Mouse (Mus musculus): ENCODE measurements around the gene 1110002E22Rik. TPM values are rescaled to one million over a fixed set of nuclear protein-coding genes. Genes with fewer than 3 reads are reported as not detected.

Gene 1110002E22Rik
- polyA plus RNA-seq, 1 experiment from 2014 or later, result 0.01 TPM

DNA sequence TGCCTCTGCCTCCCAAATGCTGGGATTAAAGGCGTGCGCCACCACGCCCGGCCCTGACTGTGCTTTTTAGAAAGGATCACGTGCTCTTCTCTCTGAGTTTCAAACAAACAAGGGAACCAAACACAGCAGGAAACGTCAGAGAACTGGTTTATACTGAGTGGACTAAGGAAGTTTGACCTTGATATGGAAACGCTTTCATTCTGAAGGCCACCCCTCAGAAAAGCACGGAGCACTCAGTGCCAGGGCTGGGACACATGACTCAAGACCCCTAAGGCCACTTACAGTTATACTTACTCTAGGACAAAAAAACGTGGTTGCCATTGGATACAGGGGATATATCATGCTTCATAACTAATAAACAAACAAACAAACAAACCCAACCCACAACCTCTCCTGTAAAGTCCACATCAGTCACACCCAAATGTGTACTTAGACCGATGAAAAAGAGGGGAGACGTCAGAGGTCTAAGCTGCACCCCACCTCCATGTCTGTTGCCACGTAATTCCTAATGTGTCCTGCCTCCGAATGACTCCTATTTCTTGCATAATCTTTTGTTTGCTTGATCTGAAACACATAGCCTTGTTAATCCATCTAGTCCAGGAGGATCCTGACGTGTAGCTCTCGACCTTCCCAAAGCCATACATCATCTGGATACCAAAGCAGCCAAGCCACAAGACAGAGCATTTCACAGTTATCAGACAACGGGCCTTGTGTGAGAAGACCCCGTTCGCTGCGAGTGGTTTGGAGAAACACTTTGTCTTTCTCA is 31.6 kb downstream of the 1110002E22Rik start:
- TF ChIP-seq CTCF (IDR thresholded peaks at IDR 0.05; ENCODE audit: low read depth), result no peak
- TF ChIP-seq EP300 (IDR thresholded peaks at IDR 0.05; ENCODE audit: low read depth), result no peak
- Histone ChIP-seq H3K4me1 (ENCODE audit: insufficient read depth) (no peaks in the 10 kb centered on the region), H3K4me3 (ENCODE audit: low read depth, low read length) (no peak overlapping the region), H3K27me3 (ENCODE audit: insufficient read depth, low read length) (no peaks in the 10 kb centered on the region), H3K36me3 (replicated peaks; ENCODE audit: insufficient read depth, low read length) (peaks cover 7% of the 10 kb centered on the region; the same call in 1 of the 2 replicates), H3K9me3 (ENCODE audit: low read length) (no peaks in the 10 kb centered on the region), H3K9ac (replicated peaks) (no peak overlapping the region), H3K27ac (ENCODE audit: low read depth) (no peak overlapping the region), H3K4me2 (ENCODE audit: low read depth, low read length) (no peak overlapping the region)
- 72% methylated on average over 19 of the region's 19 CpGs for WGBS (ENCODE audit: insufficient replicate concordance)
- peak; percentile 62 for ATAC-seq
- no peak for DNase-seq

DNA sequence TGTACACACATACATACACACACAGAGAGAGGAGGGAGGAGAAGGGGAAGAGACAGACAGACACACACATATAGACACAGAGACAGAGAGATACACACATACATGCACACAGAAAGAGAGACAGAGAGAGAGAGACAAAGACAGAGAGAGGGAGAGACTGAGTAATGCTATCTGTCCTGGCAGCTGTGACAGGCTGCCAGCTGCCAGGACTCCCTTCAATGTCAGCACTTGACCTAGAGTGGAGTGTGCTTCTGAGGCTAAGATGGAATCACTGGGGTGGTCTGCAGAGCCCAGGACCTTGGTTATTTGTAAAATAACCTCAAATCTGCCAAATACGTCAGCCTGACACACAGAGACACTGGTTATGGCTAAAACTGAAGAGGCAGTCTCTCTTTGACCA is 32.9 kb downstream of the 1110002E22Rik start:
- DNase-seq, result no peak
- TF ChIP-seq CTCF (IDR thresholded peaks at IDR 0.05; ENCODE audit: low read depth), result no peak
- TF ChIP-seq EP300 (IDR thresholded peaks at IDR 0.05; ENCODE audit: low read depth), result no peak

DNA sequence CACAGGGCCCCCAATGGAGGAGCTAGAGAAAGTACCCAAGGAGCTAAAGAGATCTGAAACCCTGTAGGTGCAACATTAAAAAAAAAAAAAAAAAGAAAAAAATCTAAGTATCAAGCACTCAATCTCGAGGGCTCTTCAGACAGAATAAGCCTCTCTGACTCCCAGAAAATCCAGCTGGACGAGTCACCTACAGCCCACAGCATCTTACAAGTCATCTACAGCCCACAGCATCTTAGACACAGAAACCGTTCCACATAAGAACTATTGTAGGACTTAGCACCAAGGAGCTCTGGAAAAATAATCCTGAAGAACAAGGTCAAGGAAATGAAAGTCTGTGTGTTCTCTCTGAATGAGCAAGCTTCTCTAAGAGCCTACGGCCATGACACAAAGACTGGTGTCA is 37.1 kb downstream of the 1110002E22Rik start:
- ATAC-seq, result no peak
- no peaks in the 10 kb centered on the region for H3K27me3 ChIP-seq (ENCODE audit: insufficient read depth, low read length)
- no peak for TF ChIP-seq EP300 (IDR thresholded peaks at IDR 0.05; ENCODE audit: low read depth)
- TF ChIP-seq CTCF (IDR thresholded peaks at IDR 0.05; ENCODE audit: low read depth), result no peak
- H3K9me3 ChIP-seq (ENCODE audit: low read length), result no peaks in the 10 kb centered on the region
- H3K4me3 ChIP-seq (ENCODE audit: low read depth, low read length), result no peak overlapping the region
- H3K4me1 ChIP-seq (ENCODE audit: insufficient read depth), result no peaks in the 10 kb centered on the region
- peaks cover 8% of the 10 kb centered on the region for H3K36me3 ChIP-seq (replicated peaks; ENCODE audit: insufficient read depth, low read length)
- no peak overlapping the region for H3K9ac ChIP-seq (replicated peaks)
- DNase-seq, result no peak
- 78% methylated on average over 4 of the region's 4 CpGs for WGBS (ENCODE audit: insufficient replicate concordance)
- H3K4me2 ChIP-seq (ENCODE audit: low read depth, low read length), result no peak overlapping the region
- no peak overlapping the region for H3K27ac ChIP-seq (ENCODE audit: low read depth)

More for the DNA sequence above, 32.9 kb downstream of the 1110002E22Rik start:
- H3K9ac ChIP-seq (replicated peaks), result no peak overlapping the region
- peaks cover 7% of the 10 kb centered on the region; the same call in 1 of the 2 replicates for H3K36me3 ChIP-seq (replicated peaks; ENCODE audit: insufficient read depth, low read length)
- no peak overlapping the region for H3K4me2 ChIP-seq (ENCODE audit: low read depth, low read length)
- no peak for ATAC-seq
- H3K4me3 ChIP-seq (ENCODE audit: low read depth, low read length), result no peak overlapping the region
- H3K27ac ChIP-seq (ENCODE audit: low read depth), result no peak overlapping the region
- 64% methylated on average over 1 of the region's 1 CpGs for WGBS (ENCODE audit: insufficient replicate concordance)
- H3K9me3 ChIP-seq (ENCODE audit: low read length), result no peaks in the 10 kb centered on the region
- H3K4me1 ChIP-seq (ENCODE audit: insufficient read depth), result no peaks in the 10 kb centered on the region
- H3K27me3 ChIP-seq (ENCODE audit: insufficient read depth, low read length), result no peaks in the 10 kb centered on the region

DNA sequence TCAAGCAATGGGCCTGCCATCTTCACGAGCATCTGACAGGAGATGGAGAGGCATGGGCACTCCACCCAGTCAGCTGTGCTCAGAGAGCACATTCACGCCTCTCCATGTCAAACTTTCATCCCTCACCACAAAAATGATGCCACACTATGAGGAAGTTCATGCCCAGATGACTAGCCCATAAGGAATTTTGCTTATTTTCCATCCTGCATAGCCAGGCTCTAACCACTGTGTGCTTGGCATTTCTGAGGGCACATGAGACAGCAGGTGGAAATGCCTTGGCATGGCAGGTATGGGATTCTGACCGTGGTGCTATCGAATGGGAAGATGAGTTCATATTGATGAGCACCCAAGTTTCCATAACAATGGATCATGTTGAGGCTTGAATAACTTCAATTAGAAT is 38.8 kb downstream of the 1110002E22Rik start:
- Histone ChIP-seq H3K27me3 (ENCODE audit: insufficient read depth, low read length) (no peaks in the 10 kb centered on the region), H3K4me1 (ENCODE audit: insufficient read depth) (no peaks in the 10 kb centered on the region), H3K4me3 (ENCODE audit: low read depth, low read length) (no peak overlapping the region), H3K27ac (ENCODE audit: low read depth) (no peak overlapping the region), H3K36me3 (replicated peaks; ENCODE audit: insufficient read depth, low read length) (peaks cover 8% of the 10 kb centered on the region), H3K4me2 (ENCODE audit: low read depth, low read length) (no peak overlapping the region), H3K9me3 (ENCODE audit: low read length) (no peaks in the 10 kb centered on the region), H3K9ac (replicated peaks) (no peak overlapping the region)
- TF ChIP-seq CTCF (IDR thresholded peaks at IDR 0.05; ENCODE audit: low read depth) (no peak), EP300 (IDR thresholded peaks at IDR 0.05; ENCODE audit: low read depth) (no peak)
- no peak for DNase-seq
- WGBS (ENCODE audit: insufficient replicate concordance), result 76% methylated on average over 4 of the region's 4 CpGs
- no peak for ATAC-seq

DNA sequence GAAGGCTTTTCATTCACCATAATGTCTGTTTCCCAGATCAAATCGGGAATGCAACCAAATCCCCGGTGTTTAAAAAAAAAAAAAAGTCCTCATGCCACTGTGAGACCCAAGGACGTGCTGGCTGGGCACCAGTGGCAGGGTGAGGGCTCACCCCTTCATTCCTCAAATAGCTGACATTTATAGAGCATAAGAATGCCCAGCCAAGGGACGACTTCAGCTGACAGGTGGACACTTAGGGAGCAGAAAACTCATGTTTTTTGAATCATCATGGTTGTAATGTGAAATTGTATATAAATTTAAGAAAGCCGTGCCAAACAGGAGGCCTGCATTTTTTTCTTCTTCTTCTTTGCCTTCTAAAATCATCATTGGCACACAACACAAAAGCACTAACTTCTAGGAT is 40.2 kb downstream of the 1110002E22Rik start:
- no peaks in the 10 kb centered on the region for H3K4me1 ChIP-seq (ENCODE audit: insufficient read depth)
- ATAC-seq, result no peak
- DNase-seq, result no peak
- H3K36me3 ChIP-seq (replicated peaks; ENCODE audit: insufficient read depth, low read length), result peaks cover 14% of the 10 kb centered on the region
- TF ChIP-seq EP300 (IDR thresholded peaks at IDR 0.05; ENCODE audit: low read depth) (no peak), CTCF (IDR thresholded peaks at IDR 0.05; ENCODE audit: low read depth) (no peak)
- no peak overlapping the region for H3K9ac ChIP-seq (replicated peaks)
- H3K9me3 ChIP-seq (ENCODE audit: low read length), result no peaks in the 10 kb centered on the region
- no peak overlapping the region for H3K4me3 ChIP-seq (ENCODE audit: low read depth, low read length)
- H3K27ac ChIP-seq (ENCODE audit: low read depth), result no peak overlapping the region
- no peak overlapping the region for H3K4me2 ChIP-seq (ENCODE audit: low read depth, low read length)
- WGBS (ENCODE audit: insufficient replicate concordance), result 77% methylated on average over 5 of the region's 5 CpGs
- no peaks in the 10 kb centered on the region for H3K27me3 ChIP-seq (ENCODE audit: insufficient read depth, low read length)

DNA sequence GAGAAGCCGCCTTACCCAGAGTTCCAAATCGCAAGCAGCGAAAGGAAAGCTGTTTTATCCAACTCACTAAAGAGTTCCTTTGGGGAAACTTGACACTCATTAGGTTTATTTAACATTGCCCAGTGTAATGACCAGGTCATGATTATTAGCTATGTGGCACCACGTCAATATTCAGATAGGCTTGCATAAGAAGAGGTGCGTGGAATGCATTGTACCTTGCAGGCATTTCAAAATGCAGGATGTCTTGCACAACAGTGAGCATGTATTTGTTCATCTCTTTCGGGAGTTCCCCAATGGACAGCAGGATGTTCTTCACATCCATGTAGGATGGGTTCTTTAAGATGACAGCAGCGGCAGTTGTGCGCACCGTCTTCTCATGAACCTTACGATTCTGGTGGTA is 42.0 kb downstream of the 1110002E22Rik start:
- DNase-seq, result peak; percentile 32
- H3K4me2 ChIP-seq (ENCODE audit: low read depth, low read length), result no peak overlapping the region
- peak; percentile 84 for ATAC-seq
- no peak overlapping the region for H3K4me3 ChIP-seq (ENCODE audit: low read depth, low read length)
- H3K9ac ChIP-seq (replicated peaks), result no peak overlapping the region
- no peak for TF ChIP-seq CTCF (IDR thresholded peaks at IDR 0.05; ENCODE audit: low read depth)
- peak; percentile 62 for TF ChIP-seq EP300 (IDR thresholded peaks at IDR 0.05; ENCODE audit: low read depth)
- H3K4me1 ChIP-seq (ENCODE audit: insufficient read depth), result no peaks in the 10 kb centered on the region
- H3K27me3 ChIP-seq (ENCODE audit: insufficient read depth, low read length), result no peaks in the 10 kb centered on the region
- 81% methylated on average over 10 of the region's 10 CpGs for WGBS (ENCODE audit: insufficient replicate concordance)
- peaks cover 14% of the 10 kb centered on the region for H3K36me3 ChIP-seq (replicated peaks; ENCODE audit: insufficient read depth, low read length)
- no peaks in the 10 kb centered on the region for H3K9me3 ChIP-seq (ENCODE audit: low read length)
- H3K27ac ChIP-seq (ENCODE audit: low read depth), result no peak overlapping the region
